Mouse (Mus musculus) ES-E14 (cell line): ENCODE measurements around the gene Abca6. TPM values are rescaled to one million over a fixed set of nuclear protein-coding genes. Genes with fewer than 3 reads are reported as not detected.

Source experiments
- DNase-seq: peaks from one replicate; pipeline ENCODE4 v3.0.0-alpha.2; 2013; ENCODE audit warnings: low read depth, low spot score
- H3K27ac ChIP-seq: 2 replicates; pipeline ENCODE4 v1.5.1; 2012; ENCODE audit warnings: low read depth, mild to moderate bottlenecking, low read length, moderate library complexity, mixed read lengths; ENCODE audit not compliant: poor library complexity, insufficient read depth, severe bottlenecking
- H3K36me3 ChIP-seq: 2 replicates; pipeline ENCODE4 v1.6.1; 2012; ENCODE audit warnings: mild to moderate bottlenecking, low read length, moderate library complexity, mixed read lengths; ENCODE audit not compliant: control insufficient read depth, poor library complexity, insufficient read depth, severe bottlenecking
- H3K4me1 ChIP-seq, 2 experiments: fragments of 150-350 bp in 1 of 2; sonication (generic) in 1 of 2; 2 replicates each; pipeline ENCODE4 v1.6.1; 2012; ENCODE audit warnings: low read length in 2 of 2, mild to moderate bottlenecking in 1 of 2, mixed read lengths in 1 of 2; ENCODE audit not compliant: control insufficient read depth in 2 of 2, insufficient read depth in 2 of 2, poor library complexity in 1 of 2
- H3K4me3 ChIP-seq, 2 experiments: fragments of 150-350 bp in 1 of 2; sonication (generic) in 1 of 2; 2 replicates each; pipeline ENCODE4 v1.5.1; 2012; ENCODE audit warnings: low read length in 2 of 2, low read depth in 1 of 2, mild to moderate bottlenecking in 1 of 2, mixed read lengths in 1 of 2; ENCODE audit not compliant: insufficient read depth in 1 of 2, poor library complexity in 1 of 2, severe bottlenecking in 1 of 2
- H3K9ac ChIP-seq: 2 replicates; pipeline ENCODE4 v1.6.1; 2012; ENCODE audit warnings: low read depth, mild to moderate bottlenecking, low read length, mixed read lengths; ENCODE audit not compliant: poor library complexity, insufficient read depth, severe bottlenecking
- H3K9me3 ChIP-seq: fragments of 150-350 bp; sonication (generic); 2 replicates; pipeline ENCODE4 v1.6.1; 2012; ENCODE audit warnings: low read depth, mild to moderate bottlenecking, low read length; ENCODE audit not compliant: control insufficient read depth, insufficient read depth
- CHD2 ChIP-seq: IDR thresholded peaks from 2 replicates; pipeline ENCODE4 v1.6.1; 2014; ENCODE audit warnings: mild to moderate bottlenecking, low read depth, low read length, inconsistent platforms
- HCFC1 ChIP-seq: IDR thresholded peaks from 2 replicates; pipeline ENCODE4 v1.6.1; 2012; ENCODE audit warnings: low read length, inconsistent platforms, borderline replicate concordance; ENCODE audit not compliant: insufficient read depth
- MAFK ChIP-seq: IDR thresholded peaks from 2 replicates; pipeline ENCODE4 v1.6.1; 2014; ENCODE audit warnings: mild to moderate bottlenecking, low read depth, low read length, inconsistent platforms; ENCODE audit not compliant: insufficient read depth
- ZC3H11A ChIP-seq: IDR thresholded peaks from 2 replicates; pipeline ENCODE4 v1.6.1; 2012; ENCODE audit warnings: low read depth, mild to moderate bottlenecking, inconsistent platforms, low read length, borderline replicate concordance
- ZNF384 ChIP-seq: IDR thresholded peaks from 2 replicates; pipeline ENCODE4 v1.6.1; 2012; ENCODE audit warnings: low read depth, low read length, inconsistent platforms
- in situ Hi-C, 2 experiments: fragments of 600-800 bp; cut with MboI; formaldehyde crosslinking; loops; one replicate each; pipeline ENCODE4 v1.15.1; 2025; ENCODE audit warnings: low sequenced_read_pairs in 2 of 2, inconsistent platforms in 1 of 2; ENCODE audit not compliant: unreplicated experiment in 2 of 2
- total RNA-seq: library from RNA; depleted of rRNA; stranded (reverse); fragments of 300-350 nt; gene quantifications from 2 replicates; pipeline ENCODE4 v1.2.3, GENCODE M21; 2012

The Abca6 gene
- total RNA-seq, 1 experiment, result 0.18 TPM

- no peak overlapping the region for H3K27ac ChIP-seq
Measured at GRCm38 (mm10) chr11:110268244-110268844, 16.8 kb upstream of the Abca6 start.

GRCm38 (mm10) chr11:110267232-110267631, 15.7 kb upstream of the Abca6 start:
- H3K9me3 ChIP-seq, result no peaks in the 10 kb centered on the region
- in situ Hi-C loops, result loop anchor here (10.0 kb wide), 1 partner anchor 392 kb away; no protein-coding TSS in a partner anchor
- no peak overlapping the region for H3K9ac ChIP-seq
- no peak for DNase-seq
- H3K4me3 ChIP-seq, result no peak overlapping the region
- no peak overlapping the region for H3K27ac ChIP-seq
- H3K4me1 ChIP-seq, result 0 out of 4 replicates have a peak, but pooled peaks cover 0 to 2% of the 10 kb centered on the region in 2 experiments
- no peak for TF ChIP-seq CHD2
- TF ChIP-seq ZC3H11A, result no peak
- no peak for TF ChIP-seq MAFK
- TF ChIP-seq ZNF384, result no peak
- no peak for TF ChIP-seq HCFC1
- no peaks in the 10 kb centered on the region for H3K36me3 ChIP-seq

More at GRCm38 (mm10) chr11:110268244-110268844, 16.8 kb upstream of the Abca6 start:
- TF ChIP-seq MAFK, result no peak
- TF ChIP-seq ZNF384, result no peak
- TF ChIP-seq ZC3H11A, result peak; percentile 47; the same call in 1 of the 2 replicates
- TF ChIP-seq CHD2, result no peak
- TF ChIP-seq HCFC1, result no peak
- H3K9me3 ChIP-seq, result no peaks in the 10 kb centered on the region
- no peaks in the 10 kb centered on the region for H3K36me3 ChIP-seq
- no peak overlapping the region for H3K4me3 ChIP-seq
- in situ Hi-C loops, result loop anchor here (10.0 kb wide), 1 partner anchor 394 kb away; no protein-coding TSS in a partner anchor
- no peak overlapping the region for H3K9ac ChIP-seq
- H3K4me1 ChIP-seq, result 0 out of 4 replicates have a peak, but pooled peaks cover 0 to 2% of the 10 kb centered on the region in 2 experiments
- DNase-seq, result peak; percentile 45

- no peaks in the 10 kb centered on the region for H3K36me3 ChIP-seq
- in situ Hi-C loops, result loop anchor here (10.0 kb wide), 1 partner anchor 392 kb away; no protein-coding TSS in a partner anchor
Measured at GRCm38 (mm10) chr11:110266757-110267156, 15.2 kb upstream of the Abca6 start.

GRCm38 (mm10) chr11:110261867-110262266, 10.3 kb upstream of the Abca6 start:
- Histone ChIP-seq H3K36me3 (no peaks in the 10 kb centered on the region), H3K9ac (no peak overlapping the region), H3K4me3 (no peak overlapping the region), H3K27ac (no peak overlapping the region), H3K9me3 (no peaks in the 10 kb centered on the region), H3K4me1 (peaks cover 0 to 4% of the 10 kb centered on the region in 2 experiments; a peak in 2 of 4 replicates)
- no peak for DNase-seq
- no peak for TF ChIP-seq ZC3H11A
- TF ChIP-seq HCFC1, result no peak
- no peak for TF ChIP-seq CHD2
- no peak for TF ChIP-seq MAFK
- TF ChIP-seq ZNF384, result no peak
- in situ Hi-C loops, result loop anchor here (10.0 kb wide), 1 partner anchor 387 kb away; no protein-coding TSS in a partner anchor

More at GRCm38 (mm10) chr11:110266757-110267156, 15.2 kb upstream of the Abca6 start:
- Histone ChIP-seq H3K9ac (no peak overlapping the region), H3K27ac (no peak overlapping the region), H3K4me1 (0 out of 4 replicates have a peak, but pooled peaks cover 0 to 2% of the 10 kb centered on the region in 2 experiments), H3K4me3 (no peak overlapping the region), H3K9me3 (no peaks in the 10 kb centered on the region)
- no peak for DNase-seq
- TF ChIP-seq HCFC1 (no peak), CHD2 (no peak)
